In the genomic region with DNA sequence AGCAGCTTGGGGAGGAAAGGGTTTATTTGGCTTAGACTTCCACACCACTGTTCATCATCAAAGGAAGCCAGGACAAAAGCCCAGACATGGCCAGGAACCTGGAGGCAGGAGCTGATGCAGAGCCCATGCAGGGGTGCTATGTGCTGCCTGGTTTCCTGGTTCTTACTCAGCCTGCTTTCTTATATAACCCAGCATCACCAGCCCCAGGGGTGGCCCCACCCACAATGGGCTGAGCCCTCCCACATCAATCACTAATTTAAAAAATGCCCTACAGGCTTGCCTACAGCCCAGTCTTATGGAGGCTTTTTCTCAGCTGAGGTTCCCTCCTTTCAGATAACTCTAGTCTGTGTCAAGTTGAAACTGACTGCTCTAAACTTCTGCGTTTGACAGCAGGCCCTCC, we compare ENCODE assay signal across 21 mouse cellular contexts. TPM values are rescaled to one million over a fixed set of nuclear protein-coding genes. Genes with fewer than 3 reads are reported as not detected.
DNase-seq lines count a peak whose midpoint lies in the region; ATAC-seq lines count a peak whose summit lies in the region.
"Had no signal": no experiment of that assay in that cellular context is flagged by ENCODE, and none has a peak within 500 bp of the region (broad histone marks: within the 10 kb centered on the region; RNA-seq: fewer than 3 reads in every experiment).

No protein-coding gene starts in this region.

- 89% methylated on average over 1 of the region's 1 CpGs for WGBS in neural tube, embryonic 13.5 days

- H3K27me3 ChIP-seq in neural tube, embryonic 13.5 days = peaks cover 21% of the 10 kb centered on the region

- peak; percentile 43 for DNase-seq in cerebellum, adult 9-10 months
- no peak for DNase-seq in cerebellum, adult 8-10 months
- peak; percentile 41 to 43 for DNase-seq in left cerebral cortex, adult 18-20 months (ENCODE audit: low spot score in 2 of 2)
- DNase-seq in left cerebral cortex, postnatal 4 days = no peak
- DNase-seq in brain, adult 2 months (ENCODE audit: low read depth, low spot score) = peak; percentile 63
- DNase-seq in adrenal gland, postnatal 14 days = no peak
- DNase-seq: adrenal gland, postnatal 36 days; B cell, adult 2 months; gastrocnemius, postnatal 10 days; heart, postnatal 36 days; kidney, adult 11 months; kidney, postnatal 14 days; layer of hippocampus, postnatal 36 days; lung, adult 18-20 months; thymus, postnatal 4 days had no signal

- H3K36me3 ChIP-seq in neural tube, embryonic 13.5 days = peaks cover 22% of the 10 kb centered on the region
- H3K36me3 ChIP-seq: embryonic facial prominence, embryonic 12.5 days; limb, embryonic 15.5 days had no signal

- peak overlapping the region; percentile 52 for H3K9ac ChIP-seq in neural tube, embryonic 13.5 days
- H3K9ac ChIP-seq: embryonic facial prominence, embryonic 12.5 days; limb, embryonic 15.5 days had no signal

- H3K4me1 ChIP-seq in neural tube, embryonic 13.5 days (replicated peaks) = peaks cover 28% of the 10 kb centered on the region
- H3K4me1 ChIP-seq: embryonic facial prominence, embryonic 12.5 days had no signal

- peak overlapping the region; percentile 51 for H3K4me3 ChIP-seq in neural tube, embryonic 13.5 days
- H3K4me3 ChIP-seq: embryonic facial prominence, embryonic 12.5 days; limb, embryonic 15.5 days had no signal

- no peak for ATAC-seq in neural tube, embryonic 13.5 days (ENCODE audit: low read depth)
- ATAC-seq in erythroid progenitor cell, adult 5-6 weeks (replicated peaks; ENCODE audit: low FRiP score, poor library complexity, severe bottlenecking) = no peak
- ATAC-seq: forebrain, embryonic 14.5 days had no signal

- no peaks in the 10 kb centered on the region for H3K9me3 ChIP-seq in neural tube, embryonic 13.5 days
- H3K9me3 ChIP-seq: embryonic facial prominence, embryonic 12.5 days; limb, embryonic 15.5 days had no signal

- intact Hi-C loops in left cerebral cortex, postnatal 4 days (cut with DNase I) = no loop called here

- H3K27ac ChIP-seq in neural tube, embryonic 13.5 days (replicated peaks) = no peak overlapping the region
- H3K27ac ChIP-seq: embryonic facial prominence, embryonic 12.5 days; limb, embryonic 15.5 days had no signal

- H3K4me2 ChIP-seq in neural tube, embryonic 13.5 days = peak overlapping the region; percentile 57
- H3K4me2 ChIP-seq: embryonic facial prominence, embryonic 12.5 days; heart, embryonic 11.5 days; limb, embryonic 15.5 days had no signal

RNA-seq across cellular contexts. Expression of gene Snhg11, which starts 2.4 kb away (rescaled TPM):
- total RNA-seq in left cerebral cortex, adult 18-20 months (2021) = 100 to 1,000 TPM; 627 to 661 TPM
- total RNA-seq in left cerebral cortex, postnatal 4 days (2021) = 100 to 1,000 TPM; 275 to 360 TPM
- polyA plus RNA-seq in neural tube, embryonic 13.5 days (2015; fragmentation: Nextera tagmentation; extraction: Ambion mirVana) = 532 and 687 TPM in 2 replicates
- total RNA-seq in adrenal gland, postnatal 14 days (2021) = 3.5 and 6.6 TPM in 2 replicates
- total RNA-seq in erythroid progenitor cell, adult 5-6 weeks (2015; ENCODE audit: low replicate concordance) = not detected in 2 replicates
- not detected in 2 replicates for total RNA-seq in erythroid progenitor cell, adult 5-6 weeks (2017; ENCODE audit: low replicate concordance)
- total RNA-seq: heart, postnatal 36 days had no signal

RNA-seq across cellular contexts. Expression of gene Ralgapb, which starts 31.8 kb away (rescaled TPM):
- 100 to 1,000 TPM; 110 to 112 TPM for total RNA-seq in left cerebral cortex, adult 18-20 months (2021)
- total RNA-seq in left cerebral cortex, postnatal 4 days (2021) = 10 to 100 TPM; 72.5 to 78.0 TPM
- 22.1 and 23.5 TPM in 2 replicates for polyA plus RNA-seq in neural tube, embryonic 13.5 days (2015; fragmentation: Nextera tagmentation; extraction: Ambion mirVana)
- 44.8 and 47.3 TPM in 2 replicates for total RNA-seq in adrenal gland, postnatal 14 days (2021)
- total RNA-seq in erythroid progenitor cell, adult 5-6 weeks (2015; ENCODE audit: low replicate concordance) = 31.4 and 37.8 TPM in 2 replicates
- 24.9 and 29.8 TPM in 2 replicates for total RNA-seq in erythroid progenitor cell, adult 5-6 weeks (2017; ENCODE audit: low replicate concordance)

Comparison
In these comparisons a context has a peak if more than half of its experiments do, and no peak if none do; other contexts are left out.
1. DNase-seq: peak in cerebellum, adult 9-10 months (single experiment), left cerebral cortex, adult 18-20 months (2 of 2) and brain, adult 2 months (single experiment); none in cerebellum, adult 8-10 months (single experiment), left cerebral cortex, postnatal 4 days (single experiment) and adrenal gland, postnatal 14 days (single experiment).
2. RNA of gene Snhg11, which starts 2.4 kb away (total RNA-seq): 627 to 661 TPM in left cerebral cortex, adult 18-20 months and 275 to 360 TPM in left cerebral cortex, postnatal 4 days; 3.5 to 6.6 TPM in adrenal gland, postnatal 14 days and not detected in erythroid progenitor cell, adult 5-6 weeks; every median in the first group is over 10 times any median in the second.